Mouse (Mus musculus): ENCODE data around the gene Stk4.

Gene Stk4

DNA sequence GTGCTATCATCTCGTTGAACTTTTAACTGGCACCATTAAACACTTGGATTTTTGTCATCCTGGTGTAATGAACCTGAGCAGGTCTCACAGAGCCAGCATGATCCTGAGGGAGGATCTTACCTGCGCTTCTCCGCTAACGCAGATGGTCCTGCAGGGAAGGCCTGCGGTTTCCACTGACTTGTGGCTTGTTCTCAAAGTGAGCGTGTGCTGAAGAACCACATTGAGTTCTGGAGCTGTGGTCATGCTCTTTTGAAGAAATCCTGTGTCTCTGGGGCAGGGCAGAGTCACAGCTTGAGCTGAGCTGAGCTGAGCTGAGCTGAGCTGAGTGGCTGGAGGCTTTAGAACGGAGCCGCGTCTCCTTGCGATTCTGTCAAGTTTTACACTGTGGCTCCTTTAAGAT lies 11.5 kb downstream of the Stk4 start:
- DNase-seq (ENCODE audit: low spot score in 2 of 2), result no peak

GRCm38 (mm10) chr2:164082175-164082574 lies 12.1 kb downstream of the Stk4 start:
- DNase-seq (ENCODE audit: low spot score in 2 of 2), result no peak

- DNase-seq (ENCODE audit: low spot score in 2 of 2), result no peak
Measured at GRCm38 (mm10) chr2:164083609-164084341, 13.7 kb downstream of the Stk4 start.

GRCm38 (mm10) chr2:164084342-164084700 lies 14.2 kb downstream of the Stk4 start:
- DNase-seq (ENCODE audit: low spot score in 2 of 2), result no peak

DNA sequence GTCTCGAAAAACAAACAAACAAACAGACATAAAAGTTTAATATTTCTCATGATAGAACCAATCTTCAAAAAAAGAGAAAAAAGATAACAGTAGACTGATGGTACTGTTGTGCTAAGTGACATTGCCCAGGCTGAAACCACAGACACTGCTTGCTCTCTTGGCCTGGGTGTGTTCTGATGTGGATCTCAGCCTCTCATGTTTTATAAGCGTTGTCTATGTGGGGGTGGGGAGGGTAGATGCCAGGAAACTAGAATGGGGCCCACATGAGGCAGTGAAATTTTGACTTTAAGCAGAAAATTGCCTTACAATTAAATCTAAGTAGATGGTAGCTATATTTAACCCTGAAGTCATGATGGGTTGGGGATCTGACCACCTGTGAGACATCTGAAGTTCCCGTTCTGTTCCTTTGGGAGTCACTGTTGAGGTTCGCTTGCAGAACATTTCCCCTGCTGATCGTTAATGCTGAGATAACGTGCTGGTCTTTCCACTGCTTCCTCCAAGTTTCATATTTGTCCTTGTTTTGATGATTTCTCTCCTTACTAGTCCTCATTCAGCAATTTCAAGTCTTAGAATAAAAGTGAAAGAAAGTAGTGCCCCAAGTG lies 17.4 kb downstream of the Stk4 start:
- no peak for DNase-seq (ENCODE audit: low spot score in 2 of 2)

GRCm38 (mm10) chr2:164089508-164089907 lies 19.4 kb downstream of the Stk4 start:
- DNase-seq (ENCODE audit: low spot score in 2 of 2), result no peak

DNA sequence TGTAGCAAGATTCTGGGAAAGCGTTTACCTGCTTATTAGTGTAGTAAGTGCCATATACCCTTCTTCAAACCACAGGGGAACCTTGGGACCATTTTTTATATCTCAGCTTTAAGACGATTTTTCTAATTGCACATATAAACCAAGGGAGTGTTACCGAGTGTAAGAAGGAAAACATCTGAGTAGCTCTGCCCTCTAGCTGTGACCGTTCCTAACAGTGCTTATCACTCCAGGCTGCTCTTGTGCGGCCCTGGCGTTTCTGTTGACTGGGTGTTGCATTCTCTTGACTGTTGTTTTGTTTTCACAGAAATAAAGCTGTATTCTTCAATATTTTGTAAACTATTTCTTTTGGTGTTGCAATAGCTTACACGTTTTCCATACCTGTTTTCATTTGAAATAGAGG lies 24.0 kb downstream of the Stk4 start:
- DNase-seq (ENCODE audit: low spot score in 2 of 2), result no peak

GRCm38 (mm10) chr2:164098603-164099250 lies 28.6 kb downstream of the Stk4 start:
- DNase-seq (ENCODE audit: low spot score in 2 of 2), result no peak

GRCm38 (mm10) chr2:164101936-164102335 lies 31.8 kb downstream of the Stk4 start:
- no peak for DNase-seq (ENCODE audit: low spot score in 2 of 2)

GRCm38 (mm10) chr2:164102366-164102765 lies 32.2 kb downstream of the Stk4 start:
- DNase-seq (ENCODE audit: low spot score in 2 of 2), result no peak

DNA sequence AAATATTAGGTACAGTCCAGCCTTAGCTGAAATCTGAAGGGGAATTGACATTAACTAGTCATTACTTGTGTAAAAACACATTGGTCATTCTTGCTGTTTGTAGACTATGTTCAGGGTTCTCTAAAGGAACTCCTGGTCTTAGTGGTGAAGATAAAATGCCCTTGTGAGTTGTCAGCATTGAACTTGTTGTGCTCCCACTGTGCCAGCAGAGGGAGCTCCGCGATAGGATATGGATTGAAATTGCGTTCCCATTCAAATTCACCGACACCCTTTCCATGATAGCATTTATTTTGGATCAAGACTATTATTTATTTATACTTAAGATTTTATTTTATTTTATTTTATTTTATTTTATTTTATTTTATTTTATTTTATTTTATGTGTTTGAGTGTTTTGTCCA lies 33.4 kb downstream of the Stk4 start:
- DNase-seq (ENCODE audit: low spot score in 2 of 2), result peak; percentile 38 to 49

- DNase-seq (ENCODE audit: low spot score in 2 of 2), result no peak
Measured at GRCm38 (mm10) chr2:164106287-164107035, 36.3 kb downstream of the Stk4 start.

DNA sequence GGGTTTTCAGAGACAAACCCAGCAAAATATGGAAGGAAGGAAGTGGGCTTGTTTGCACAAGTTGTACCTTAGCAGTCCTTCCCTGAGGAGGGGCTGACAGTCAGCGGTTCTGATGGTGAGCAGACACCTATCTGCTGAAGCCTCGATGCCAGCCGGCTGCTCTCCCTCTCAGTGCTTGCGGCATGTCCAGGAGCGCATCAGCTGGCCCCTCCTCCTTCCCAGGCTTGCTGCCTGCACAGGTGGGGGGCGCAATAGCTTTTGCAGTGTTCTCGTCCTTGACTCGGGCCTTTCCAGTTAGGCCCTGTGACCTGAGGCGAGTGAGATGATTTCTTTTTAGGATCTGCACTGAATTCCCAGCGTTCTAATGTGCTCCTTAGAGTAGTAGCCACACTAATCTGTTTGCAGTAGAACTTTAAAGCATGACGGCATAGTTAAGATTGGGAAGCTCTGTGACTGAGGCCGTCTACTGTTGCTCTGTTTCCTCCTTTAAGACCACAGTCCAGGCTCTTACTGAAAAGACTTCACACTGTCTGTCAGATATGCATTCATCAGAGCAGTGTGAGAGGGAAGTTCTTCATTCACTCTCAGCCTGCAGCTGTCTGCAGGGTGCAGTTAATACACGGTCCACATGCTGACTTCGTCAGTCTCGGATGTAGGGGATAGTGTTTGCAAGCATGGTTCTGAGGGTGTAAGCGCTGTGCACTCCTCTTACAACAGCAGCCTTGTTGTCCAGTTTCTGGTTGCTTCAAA lies 37.2 kb downstream of the Stk4 start:
- DNase-seq (ENCODE audit: low spot score in 2 of 2), result no peak

DNA sequence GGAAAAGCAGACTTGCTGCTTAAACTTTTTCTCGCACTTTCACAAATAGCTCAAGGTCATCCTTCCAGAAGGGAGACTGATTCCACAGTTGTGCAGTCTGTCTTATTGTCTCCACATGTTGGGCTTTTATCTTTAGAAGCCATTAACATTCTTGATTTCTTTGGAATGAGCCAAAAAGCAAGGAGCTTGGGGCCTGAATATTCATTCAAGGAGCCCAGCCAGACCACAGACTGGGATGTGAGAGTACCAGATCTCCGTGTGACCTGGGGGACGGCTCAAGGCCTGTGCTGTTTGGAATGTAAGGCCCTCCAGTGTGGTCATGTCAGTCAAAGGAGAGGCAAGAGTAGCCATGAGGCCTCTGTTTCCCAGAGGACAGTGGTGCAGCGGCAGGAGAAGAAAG lies 38.4 kb downstream of the Stk4 start:
- no peak for DNase-seq (ENCODE audit: low spot score in 2 of 2)

GRCm38 (mm10) chr2:164111546-164111945 lies 41.4 kb downstream of the Stk4 start:
- DNase-seq (ENCODE audit: low spot score in 2 of 2), result no peak

- DNase-seq (ENCODE audit: low spot score in 2 of 2), result no peak
Measured at GRCm38 (mm10) chr2:164114051-164114450, 43.9 kb downstream of the Stk4 start.

- DNase-seq (ENCODE audit: low spot score in 2 of 2), result no peak
Measured at GRCm38 (mm10) chr2:164115531-164115930, 45.4 kb downstream of the Stk4 start.

GRCm38 (mm10) chr2:164119503-164119902 lies 49.4 kb downstream of the Stk4 start:
- DNase-seq (ENCODE audit: low spot score in 2 of 2), result no peak

GRCm38 (mm10) chr2:164123169-164123766 lies 53.1 kb downstream of the Stk4 start:
- DNase-seq (ENCODE audit: low spot score in 2 of 2), result no peak

GRCm38 (mm10) chr2:164126533-164126955 lies 56.4 kb downstream of the Stk4 start:
- DNase-seq (ENCODE audit: low spot score in 2 of 2), result peak in 1 of 2 experiments; percentile 26

GRCm38 (mm10) chr2:164127297-164127696 lies 57.2 kb downstream of the Stk4 start:
- DNase-seq (ENCODE audit: low spot score in 2 of 2), result no peak
